Mouse (Mus musculus) neural tube, embryonic 10.5 days (tissue): ENCODE data around the gene Tecpr2.
"Not testable (repeated sequence)": the region's sequence is repeated elsewhere in the genome, so short reads cannot be mapped to it uniquely, and the experiment has no call there.

Experiments
- DNase-seq: peaks from one replicate; pipeline ENCODE4 v3.0.0-alpha.2; 2017; ENCODE audit warnings: low spot score; ENCODE audit errors: extremely low spot score

Gene Tecpr2

DNA sequence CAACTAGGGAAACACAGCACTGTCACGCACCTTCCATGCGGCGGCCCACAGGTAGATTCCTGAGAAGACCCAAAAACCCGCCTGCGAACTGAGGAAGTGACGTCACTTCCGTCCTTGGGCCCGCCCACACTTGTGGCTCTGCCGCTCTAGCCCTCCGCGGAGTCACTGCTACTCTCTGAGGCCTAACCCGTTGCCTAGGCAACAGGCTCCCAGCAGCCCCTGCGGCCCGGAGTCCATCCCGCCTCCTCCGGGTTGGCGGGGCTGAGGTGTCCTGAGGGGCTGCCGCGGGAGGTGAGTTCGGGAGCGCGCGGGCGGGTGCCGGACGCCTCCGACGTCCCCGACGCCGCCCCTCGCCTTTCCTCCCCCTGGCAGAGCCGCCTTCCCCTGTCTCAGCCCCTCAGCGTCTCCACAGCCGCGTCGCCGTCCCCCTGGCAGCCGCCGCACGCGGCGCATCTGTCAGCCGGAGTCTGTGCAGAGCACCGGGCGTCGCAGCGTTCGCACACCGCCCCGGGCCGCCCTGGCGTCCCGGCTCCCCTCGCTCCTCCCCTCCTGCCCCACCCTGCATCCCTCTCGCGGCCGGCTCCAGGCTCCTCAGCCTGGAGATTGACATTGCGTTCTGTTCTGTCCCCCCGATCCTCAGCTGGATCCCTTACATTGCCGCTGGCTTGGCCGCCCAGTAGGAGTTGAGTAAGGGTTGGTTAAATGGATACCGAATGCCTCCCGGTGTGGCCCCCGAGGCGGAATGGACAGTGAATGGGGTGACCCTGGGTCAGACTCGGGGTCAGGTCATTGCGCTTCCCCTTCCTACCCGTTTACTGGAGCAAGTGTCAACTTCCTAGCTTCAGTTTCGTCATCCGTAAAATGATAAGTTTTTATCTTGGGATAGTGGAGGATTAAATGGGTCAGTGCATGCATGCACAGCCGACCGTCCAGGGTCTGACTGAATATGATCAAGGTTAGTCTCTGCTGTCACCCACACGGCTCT is at the start of gene Tecpr2, which contains the start of gene Cinp:
TSS of gene Tecpr2 (plus strand) at position 229 of the 985 bp plus-strand sequence.
TSS of gene Cinp (minus strand) at position 110 of the 985 bp plus-strand sequence.
- DNase-seq: peak; percentile 97

DNA sequence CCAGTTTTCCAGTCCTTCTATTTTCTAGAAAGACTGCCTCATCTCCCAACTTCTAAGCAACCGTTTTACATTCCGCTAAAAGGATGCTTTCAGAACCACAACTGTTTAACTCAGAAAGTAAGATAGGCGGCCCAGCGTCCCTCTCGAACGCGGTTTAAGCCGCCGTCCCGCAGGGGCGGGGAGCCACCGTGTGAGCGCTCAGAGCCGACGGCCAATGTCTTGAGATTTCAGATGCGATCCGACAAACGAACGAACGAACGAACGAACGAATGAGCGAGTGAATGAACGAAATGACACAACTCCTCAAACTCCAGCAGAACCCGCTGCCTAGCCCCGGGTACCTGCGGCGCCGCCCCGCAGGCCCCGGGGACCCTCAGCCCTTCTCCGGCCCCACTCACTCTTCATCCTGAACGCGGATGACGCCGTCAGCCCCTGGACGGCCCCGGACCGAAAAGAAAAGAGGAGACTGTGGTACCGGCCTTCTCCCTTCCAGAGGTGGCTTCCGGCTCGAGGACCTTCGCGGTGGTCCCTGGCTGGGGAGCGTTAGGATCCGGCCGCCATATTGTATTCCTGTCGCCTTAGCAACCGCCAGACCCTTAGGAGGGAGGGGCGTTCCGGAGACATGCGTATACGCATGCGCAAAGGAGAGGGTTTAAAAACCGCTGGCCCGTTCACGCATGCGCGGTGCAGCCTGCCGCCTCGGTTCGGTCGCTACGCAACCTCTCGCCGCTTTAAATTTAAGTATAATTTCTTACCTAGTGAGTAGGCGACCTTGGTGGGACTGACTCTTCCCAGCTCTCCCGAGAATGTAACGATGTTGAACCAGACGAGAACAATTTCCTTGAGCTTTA is 48.5 kb upstream of the Tecpr2 start, which contains the start of gene Mok:
TSS of gene Mok (minus strand) at position 592 of the 851 bp plus-strand sequence.
- DNase-seq: peak; percentile 98

DNA sequence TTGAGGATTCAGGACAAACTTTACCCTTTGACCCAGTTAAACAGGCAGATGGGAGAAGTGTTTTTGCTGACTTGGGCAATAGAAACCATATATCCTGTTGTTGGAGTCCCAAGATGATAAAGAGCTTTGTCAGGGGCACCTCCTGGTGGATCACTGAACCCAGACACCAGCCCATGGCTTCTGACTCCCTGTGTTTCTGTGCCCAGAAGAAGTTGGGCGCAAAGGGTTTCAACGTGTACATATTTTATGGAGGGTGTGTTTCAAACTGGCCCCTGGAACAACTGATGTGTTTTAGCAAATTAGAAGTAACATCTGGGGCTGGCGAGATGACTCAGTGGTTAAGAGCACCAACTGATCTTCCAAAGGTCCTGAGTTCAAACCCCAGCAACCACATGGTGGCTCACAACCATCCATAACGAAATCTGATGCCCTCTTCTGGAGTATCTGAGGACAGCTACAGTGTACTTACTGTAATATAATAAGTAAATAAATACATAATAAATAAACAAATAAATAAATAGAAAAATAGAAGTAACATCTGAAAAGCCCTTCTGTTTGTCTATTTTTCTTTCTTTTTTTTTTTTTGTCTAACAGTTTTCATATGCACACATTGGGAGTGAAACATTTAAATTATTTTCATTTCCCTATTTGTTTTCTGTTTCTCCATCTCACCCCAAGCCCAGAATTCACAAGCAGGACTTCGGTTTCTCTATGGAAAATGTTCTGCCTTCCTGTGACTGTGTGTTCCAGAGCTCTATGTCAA is 47.2 kb upstream of the Tecpr2 start:
- no peak for DNase-seq

DNA sequence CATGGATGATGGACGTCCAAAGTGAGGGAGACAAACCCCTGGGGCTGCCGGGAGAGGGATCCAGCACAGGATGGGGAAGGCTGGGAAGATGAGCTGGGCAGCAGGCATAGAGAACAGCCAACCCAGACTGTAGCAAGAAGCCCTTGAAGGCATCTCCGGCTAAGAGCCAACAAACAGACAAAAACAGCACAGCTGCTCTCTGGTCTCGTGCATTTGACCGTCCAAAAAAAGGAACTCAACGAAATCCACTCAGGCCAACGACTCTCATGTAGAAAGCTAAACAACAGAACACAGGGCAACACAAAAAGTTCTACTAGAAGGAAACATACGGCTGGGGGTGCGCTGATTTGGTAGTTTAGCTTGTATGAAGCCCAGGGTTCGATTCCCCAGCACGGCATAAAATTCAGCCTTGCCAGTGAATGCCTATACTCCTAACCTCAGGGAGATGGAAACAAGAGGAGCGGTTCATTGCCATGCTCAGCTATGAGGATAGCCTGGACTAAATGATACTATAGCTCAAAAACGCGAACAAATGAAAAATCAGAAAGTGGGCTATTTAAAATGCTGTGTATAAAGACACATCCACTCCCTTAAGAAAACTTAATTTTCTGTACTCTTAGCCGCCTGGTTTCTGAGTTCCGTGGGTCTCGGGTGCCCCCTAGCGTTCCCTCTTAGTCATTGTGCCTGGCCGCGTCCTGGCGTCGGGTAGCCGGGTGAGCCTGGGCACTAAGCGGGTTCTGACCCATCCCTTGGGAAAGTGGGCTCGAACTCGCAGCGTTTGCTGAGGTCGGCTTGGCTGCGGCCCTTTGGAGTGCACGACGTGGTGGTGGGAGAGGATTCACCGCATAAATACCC is 45.6 kb upstream of the Tecpr2 start:
- DNase-seq: peak; percentile 85

DNA sequence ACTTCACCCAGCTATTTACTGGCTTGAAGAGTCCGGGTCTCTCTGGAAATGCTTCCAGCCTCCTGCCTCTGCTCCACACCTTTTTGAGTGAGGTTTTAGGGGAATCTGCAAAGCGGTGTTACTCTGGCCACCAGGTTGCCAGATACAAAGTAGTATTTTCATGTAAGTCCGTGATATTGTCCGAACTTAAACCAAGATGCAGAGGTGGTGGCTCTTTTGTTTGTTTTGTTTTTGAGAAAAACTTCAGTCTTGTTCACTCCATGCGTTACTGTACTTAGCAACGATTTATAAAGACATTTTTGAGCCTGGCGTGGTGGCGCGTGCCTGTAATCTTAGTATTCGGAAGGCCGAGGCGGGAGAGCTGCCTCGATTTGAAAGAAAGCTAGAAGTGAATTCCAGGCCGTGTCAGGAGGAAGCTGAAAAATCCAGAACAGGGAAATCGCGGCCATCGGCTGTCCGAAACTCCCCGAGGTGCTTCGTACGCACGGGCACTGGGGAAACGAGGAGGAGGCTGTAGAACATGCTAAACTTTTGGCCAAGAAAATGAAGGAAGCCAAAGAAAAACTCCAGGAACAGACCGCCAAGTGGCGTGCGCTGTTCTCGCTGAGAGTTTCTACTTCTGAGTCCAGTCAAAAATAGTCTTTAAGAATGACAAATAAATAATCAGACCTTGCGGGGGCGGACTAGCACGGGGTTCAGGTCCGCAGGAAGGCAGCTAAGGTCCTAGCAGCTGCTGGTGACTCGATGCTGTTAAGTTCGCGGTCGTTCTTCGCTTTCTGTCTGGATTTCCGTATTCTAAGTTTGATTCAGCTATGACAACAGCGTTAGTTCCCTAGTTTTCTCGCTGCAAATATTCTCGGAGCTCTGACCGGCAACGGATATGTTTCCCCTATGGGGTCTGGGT is 44.6 kb upstream of the Tecpr2 start:
- no peak for DNase-seq

DNA sequence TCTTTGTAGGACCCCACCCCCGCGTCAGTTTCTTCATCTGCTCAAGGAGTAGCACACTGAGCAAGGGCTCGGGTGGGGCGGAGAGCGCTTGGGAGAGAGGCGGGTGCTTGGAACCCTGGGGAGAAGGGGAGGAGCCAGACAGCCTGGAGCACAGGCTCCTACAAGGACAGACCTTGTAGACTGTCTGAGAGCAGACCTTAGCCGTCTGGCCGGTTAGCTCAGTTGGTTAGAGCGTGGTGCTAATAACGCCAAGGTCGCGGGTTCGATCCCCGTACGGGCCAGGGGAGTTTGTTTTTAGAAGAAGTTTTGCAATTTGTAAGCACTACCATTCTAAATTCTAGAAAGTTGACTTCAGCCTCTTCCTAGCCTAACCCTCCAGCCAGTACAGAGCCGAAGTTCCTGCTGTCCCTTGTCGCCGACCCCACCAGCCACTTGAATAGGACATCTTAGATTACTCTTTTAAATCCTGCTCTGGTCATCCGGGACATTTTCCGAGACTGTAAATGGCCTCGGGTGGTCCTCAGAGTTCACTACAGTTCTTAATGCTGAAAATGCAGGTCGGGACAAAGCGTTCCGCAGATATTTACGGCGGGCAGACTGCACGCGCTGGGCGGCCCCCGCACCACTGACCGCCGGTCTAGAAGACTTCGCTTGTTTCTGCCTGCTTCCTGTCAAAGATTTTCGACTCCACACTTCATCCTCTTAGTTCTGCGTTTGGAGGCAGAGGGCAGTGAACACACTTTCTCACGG is 43.8 kb upstream of the Tecpr2 start:
- peak; percentile 99 for DNase-seq

DNA sequence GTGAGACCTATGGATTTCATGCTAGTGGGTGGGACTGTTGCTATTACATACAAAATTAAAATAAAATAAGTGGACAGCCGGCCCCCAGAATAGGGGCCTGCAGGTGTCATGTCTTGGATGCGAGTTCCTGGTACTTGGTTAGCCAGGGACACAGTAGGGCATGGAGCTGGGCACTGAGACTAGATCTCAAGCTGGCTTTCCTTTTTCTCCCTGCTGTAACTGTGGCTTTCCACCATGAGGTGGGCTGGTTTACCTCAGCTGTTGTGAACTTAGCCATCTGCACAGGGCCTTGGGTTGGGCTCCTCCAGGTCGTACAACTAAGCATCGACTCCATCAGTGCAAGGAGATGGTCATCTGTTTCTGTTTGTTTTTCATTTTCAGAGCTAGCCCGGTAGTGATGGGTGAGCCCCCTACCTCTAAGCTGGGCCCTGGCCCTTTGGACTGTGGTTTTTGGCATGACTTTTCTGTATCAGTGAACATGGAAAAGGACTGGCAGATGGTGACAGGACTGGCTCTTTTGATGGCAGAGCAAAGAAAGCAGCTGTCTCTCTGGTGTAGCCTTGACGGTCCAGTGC is 42.8 kb upstream of the Tecpr2 start:
- no peak for DNase-seq

DNA sequence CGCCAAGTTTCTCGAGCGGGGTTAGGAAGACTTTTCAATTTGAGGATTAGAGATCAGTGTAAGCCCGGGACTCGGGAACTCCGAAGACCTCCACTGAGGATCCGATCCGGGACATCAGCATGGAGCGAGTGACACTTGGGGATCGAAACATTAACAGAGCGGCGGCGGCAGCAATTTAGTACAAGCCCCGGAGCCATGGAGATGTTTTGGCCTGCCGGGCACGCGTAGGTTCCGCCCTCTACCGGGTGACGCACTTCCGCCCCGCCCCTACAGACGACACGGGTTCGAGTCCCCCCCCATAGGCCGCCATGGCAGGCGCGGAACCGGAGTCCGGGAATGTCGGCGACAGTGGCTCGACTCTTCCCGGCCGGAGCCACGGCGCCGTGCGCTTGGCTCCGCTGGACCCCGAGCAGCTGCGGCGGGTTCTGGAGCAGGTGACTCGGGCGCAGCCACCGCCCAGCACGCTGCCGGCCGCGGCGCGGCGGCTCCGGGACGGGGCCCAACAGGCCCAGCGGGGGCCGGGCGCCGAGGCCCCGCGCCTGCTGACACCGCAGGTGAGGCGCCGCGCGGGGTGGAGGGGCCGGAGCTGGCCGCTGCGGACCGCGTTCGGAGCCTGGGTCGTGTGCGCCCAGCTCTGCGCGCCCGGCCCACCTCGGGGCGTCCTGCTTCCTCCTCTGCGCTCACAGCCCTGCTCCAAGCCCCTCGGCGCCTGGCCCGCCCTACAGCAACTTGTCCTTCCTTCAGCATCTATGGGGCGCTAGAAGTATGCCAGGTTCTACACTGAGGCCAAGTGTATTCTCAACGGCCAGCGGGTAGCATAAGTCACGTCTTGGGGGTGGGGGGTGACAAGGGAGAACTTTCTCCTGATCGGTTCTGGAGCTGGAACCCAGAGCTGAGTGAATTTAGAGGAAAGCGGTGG is 38.8 kb upstream of the Tecpr2 start, which contains the start of gene Zfp839:
TSS of gene Zfp839 (plus strand) at position 244 of the 919 bp plus-strand sequence.
- peak; percentile 87 for DNase-seq

DNA sequence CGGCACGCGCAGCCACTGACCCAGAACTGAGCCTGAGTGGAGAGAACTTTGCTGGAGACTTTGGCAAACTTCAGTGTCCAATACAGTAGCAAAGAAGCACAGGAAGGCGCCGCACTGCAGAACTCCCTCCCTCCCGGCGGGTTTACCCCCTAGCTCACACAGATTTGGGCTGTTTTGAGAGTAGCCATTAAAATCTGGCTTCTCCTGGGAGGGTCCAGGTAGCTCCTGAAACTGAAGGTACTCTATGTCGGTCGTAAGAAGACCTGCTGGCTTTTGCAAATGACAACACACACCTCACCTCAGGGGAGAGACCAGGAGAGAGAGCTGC is 38.2 kb upstream of the Tecpr2 start:
- no peak for DNase-seq

DNA sequence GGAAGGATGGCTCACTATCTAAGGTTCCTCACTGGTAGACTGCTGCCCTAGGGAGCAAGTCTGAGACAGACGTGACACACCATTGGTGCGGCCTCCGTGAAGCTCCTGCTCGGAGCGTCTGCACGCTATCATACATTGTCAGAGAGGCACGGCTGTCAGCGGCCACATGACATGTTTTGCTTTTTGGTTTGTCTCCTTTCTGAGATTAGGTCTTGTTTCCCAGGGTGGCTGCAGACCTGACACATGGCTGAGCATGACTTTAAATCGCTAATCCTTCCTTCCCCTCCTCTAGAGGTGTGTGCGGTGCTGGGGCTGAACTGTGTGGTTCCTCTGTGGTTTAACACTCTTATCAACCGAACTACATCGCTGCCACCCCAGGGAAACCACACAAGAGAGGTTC is 37.6 kb upstream of the Tecpr2 start:
- DNase-seq: no peak

DNA sequence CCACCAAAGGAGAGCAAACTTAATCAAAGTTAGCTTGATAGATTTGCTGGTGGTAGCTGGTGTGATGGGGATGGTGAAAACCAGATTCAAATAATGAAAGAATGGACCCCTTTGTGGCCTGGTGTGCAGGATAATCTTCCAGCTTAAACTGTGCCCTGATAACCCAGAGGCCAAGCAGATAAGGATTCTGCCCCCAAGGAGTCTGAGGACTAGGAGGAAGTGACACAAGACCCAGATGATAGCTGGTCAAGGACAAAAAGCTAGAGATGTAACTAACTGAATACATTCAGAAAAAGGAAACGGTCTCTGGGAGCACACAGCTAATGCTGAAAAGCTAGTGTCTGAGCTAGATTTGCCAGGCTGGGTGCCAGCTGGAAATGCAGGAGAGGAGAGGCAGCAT is 37.1 kb upstream of the Tecpr2 start:
- no peak for DNase-seq

DNA sequence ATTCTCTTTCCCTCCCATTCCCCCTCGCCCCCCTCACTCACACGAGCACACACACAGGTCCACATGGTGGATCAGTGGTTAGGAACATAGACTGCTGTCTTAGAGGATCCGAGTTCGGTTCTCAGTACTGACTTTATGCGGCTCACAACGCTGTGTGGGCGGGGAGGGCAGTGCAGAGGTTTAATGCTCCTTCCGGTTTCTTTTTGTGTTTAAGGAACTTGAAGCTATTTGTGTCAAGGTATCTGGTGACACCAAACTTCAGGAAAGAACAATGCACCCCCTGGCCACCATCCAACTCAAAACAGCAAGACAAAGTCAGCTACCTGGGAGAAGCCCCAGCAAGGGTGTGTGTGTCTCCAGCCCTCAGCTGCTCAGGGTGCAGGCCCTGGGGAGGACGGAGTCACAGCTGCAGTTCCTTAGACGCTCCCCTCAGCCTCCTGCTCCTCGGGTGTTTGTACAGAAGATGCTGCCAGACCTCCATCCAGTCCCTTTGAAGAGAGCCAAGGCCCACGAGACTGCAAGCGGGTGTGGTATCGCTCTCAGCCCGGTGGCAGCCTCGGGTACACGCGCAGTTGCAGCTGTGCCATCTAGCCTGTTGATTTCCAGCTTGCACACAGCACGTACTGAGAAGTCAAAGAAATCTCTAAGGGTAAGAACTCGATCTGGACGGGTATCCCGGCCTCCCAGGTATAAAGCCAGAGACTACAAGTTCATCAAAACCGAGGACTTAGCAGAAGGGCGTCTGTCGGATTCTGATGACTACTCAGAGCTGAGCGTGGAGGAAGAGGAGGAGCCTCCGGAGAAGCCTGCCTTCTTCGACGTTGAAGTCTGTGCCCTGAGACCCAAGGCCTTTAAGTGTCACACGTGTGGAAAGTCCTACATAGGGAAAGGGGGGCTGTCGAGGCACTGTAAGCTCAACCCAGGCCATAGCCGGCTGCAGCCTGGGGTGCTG is 34.0 kb upstream of the Tecpr2 start:
- no peak for DNase-seq

DNA sequence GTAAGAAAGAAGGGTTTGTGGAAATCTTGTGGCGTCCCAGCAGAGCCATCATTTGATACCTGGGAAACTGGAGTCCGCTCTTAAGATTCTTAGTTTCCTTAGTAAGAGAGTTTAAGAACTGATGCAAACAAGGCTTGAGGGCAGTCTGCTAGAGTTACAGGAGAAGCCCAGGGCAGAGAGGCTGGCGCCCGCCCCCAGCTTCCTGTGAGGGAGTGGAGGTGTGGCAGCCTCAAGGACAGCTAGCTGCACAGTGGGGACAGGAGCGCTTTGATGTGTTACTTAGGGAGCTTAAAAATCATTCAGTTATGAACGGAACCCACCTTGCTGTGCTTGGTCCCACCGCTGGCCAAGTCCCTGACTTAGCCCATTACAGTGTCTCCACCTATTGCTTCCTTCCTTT is 31.9 kb upstream of the Tecpr2 start:
- DNase-seq: no peak

DNA sequence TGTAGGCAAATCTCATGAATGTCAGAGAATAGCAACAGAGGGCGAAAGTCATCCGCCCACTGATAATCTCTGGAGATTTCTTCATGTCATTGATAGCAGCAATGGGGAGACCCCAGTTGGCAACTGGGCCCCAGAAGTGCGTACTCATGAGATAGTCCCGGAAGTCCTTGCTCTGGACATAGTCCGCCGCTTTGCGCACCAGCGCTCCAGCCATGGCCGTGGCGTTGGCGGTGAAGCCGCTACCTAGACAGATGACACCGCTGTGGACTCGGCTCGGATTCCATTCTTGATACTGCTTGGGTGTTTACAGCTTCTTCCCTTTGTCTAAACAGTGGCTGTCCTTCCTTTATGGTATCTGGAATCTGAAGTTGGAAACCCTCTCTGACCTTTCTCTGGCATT is 30.4 kb upstream of the Tecpr2 start:
- not testable (repeated sequence) for DNase-seq

DNA sequence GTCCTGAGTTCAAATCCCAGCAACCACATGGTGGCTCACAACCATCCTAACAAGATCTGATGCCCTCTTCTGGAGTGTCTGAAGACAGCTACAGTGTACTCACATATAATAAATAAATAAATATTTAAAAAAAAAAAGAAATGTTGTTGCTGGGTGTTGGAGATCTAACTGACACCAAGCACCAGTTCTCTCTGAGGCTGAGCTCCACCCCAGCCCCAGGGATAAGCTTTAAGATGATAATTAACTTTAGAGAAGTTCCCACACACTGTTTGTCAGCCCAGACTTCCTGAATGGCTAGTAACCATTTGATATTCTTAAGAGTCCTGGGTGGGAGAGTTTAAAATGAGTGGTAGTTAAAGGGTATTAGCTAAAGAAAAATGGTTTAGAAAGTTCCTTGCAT is 28.8 kb upstream of the Tecpr2 start:
- DNase-seq: no peak

DNA sequence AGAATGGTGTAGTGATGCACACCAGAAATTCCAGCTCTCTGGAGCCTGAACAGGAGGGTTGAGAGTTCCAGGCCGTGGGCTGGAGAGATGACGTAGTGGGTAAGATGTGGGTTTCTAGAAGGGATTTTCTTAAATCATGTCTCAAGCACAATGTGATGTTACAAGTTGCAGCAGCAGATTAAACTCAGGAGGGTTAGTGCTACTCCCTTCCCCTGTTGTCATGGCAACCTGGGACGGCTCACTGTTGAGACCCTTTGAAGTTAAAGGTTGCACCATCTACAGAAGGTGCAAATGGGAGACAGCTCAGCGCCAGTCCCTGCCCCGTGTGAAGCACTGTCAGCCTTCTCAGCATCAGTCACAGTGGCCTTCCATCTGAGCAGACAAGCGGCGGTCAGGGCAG is 27.8 kb upstream of the Tecpr2 start:
- DNase-seq: no peak
